Mouse (Mus musculus) frontal cortex, adult 2 months (tissue): ENCODE measurements at regions not wholly inside any gene's neighbourhood (a gene's known extent, or its start where the extent isn't known, plus 50 kb on each side); places are given as distances from the start of the nearest gene placed in this dataset.
"Not testable (repeated sequence)": the region's sequence is repeated elsewhere in the genome, so short reads cannot be mapped to it uniquely, and the experiment has no call there.

Experiments used
- DNase-seq, 2 experiments: peaks; one replicate each; pipeline ENCODE4 v3.0.0; 2022; ENCODE audit warnings: low spot score in 1 of 2; ENCODE audit errors: extremely low spot score in 1 of 2

GRCm38 (mm10) chr12:67620137-67620910 is 398.0 kb upstream of the Mdga2 start:
- DNase-seq = not testable (repeated sequence)

GRCm38 (mm10) chr12:67618252-67618651 is 395.9 kb upstream of the Mdga2 start:
- peak in 1 of 2 experiments; percentile 1 for DNase-seq

GRCm38 (mm10) chr12:67598927-67599326 is 376.6 kb upstream of the Mdga2 start:
- DNase-seq = no peak
